ENCODE assay signal across 8 mouse cellular contexts in the genomic region with DNA sequence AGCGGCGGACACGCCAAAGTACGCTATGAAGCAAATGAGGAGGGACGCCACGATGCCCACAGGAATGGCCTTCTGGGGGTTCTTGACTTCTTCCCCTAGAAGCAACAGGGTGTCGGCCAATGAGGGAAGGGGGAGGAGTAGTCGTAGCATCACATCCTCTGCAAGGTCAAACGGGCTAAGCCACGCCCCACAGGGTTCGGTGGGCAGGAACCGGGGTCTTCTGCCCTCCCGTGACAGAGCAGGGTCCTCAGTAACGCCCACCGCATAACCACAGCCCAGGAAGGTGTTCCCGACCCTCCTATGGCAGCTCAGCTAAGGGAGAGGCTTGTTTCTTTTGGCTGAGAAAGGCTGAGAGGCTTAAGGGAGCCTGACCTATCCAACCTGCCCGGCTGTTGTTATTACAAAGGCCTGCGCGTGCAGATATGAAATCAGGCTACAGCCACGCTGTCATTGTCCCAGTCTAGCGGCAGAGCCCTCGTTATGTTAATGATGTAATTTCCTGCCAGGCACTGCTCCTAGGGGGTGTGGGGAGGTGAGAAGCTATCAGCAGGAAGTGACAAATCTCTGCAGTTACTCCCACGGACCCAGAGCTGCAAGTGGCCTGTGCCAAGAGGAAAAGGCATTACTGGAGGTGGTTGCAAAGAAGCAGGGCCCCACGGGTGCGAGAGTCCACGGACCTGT. TPM values are rescaled to one million over a fixed set of nuclear protein-coding genes. Genes with fewer than 3 reads are reported as not detected.
A peak's percentile ranks its signal among the peaks of the same experiment; 100 is the strongest.
DNase-seq lines count a peak whose midpoint lies in the region; ATAC-seq and TF ChIP-seq lines count a peak whose summit lies in the region.

No protein-coding gene starts in this region.

- peak overlapping the region; percentile 36; the same call in 1 of the 2 replicates for H3K27ac ChIP-seq in testis, adult 2 months (ENCODE audit: control insufficient read depth, insufficient read depth, low read depth, low read length)
- H3K27ac ChIP-seq in forebrain, embryonic 13.5 days: peak overlapping the region; percentile 59
- H3K27ac ChIP-seq in hindbrain, embryonic 14.5 days: peak overlapping the region; percentile 55; the same call in 1 of the 2 replicates

- intact Hi-C loops in left cerebral cortex, postnatal 25 days (cut with DNase I): no loop called here

- 45% methylated on average over 26 of the region's 26 CpGs for WGBS in forebrain, embryonic 13.5 days
- 34% methylated on average over 26 of the region's 26 CpGs for whole genome bisulfite sequencing in hindbrain, embryonic 14.5 days

- peak; percentile 70 for ATAC-seq in forebrain, embryonic 13.5 days
- peak; percentile 73 for ATAC-seq in hindbrain, embryonic 14.5 days (ENCODE audit: low FRiP score)
- ATAC-seq in megakaryocyte-erythroid progenitor cell, adult 5-6 weeks (replicated peaks; ENCODE audit: low FRiP score, low TSS enrichment, poor library complexity, severe bottlenecking): peak; percentile 92

- peaks cover 3% of the 10 kb centered on the region for H3K36me3 ChIP-seq in testis, adult 2 months (ENCODE audit: control insufficient read depth, insufficient read depth, low read length)
- peaks cover 22% of the 10 kb centered on the region for H3K36me3 ChIP-seq in forebrain, embryonic 13.5 days (ENCODE audit: poor library complexity, severe bottlenecking)
- H3K36me3 ChIP-seq in hindbrain, embryonic 14.5 days (replicated peaks; ENCODE audit: control insufficient read depth, insufficient read depth): no peaks in the 10 kb centered on the region; the same call in 1 of the 2 replicates

- H3K4me3 ChIP-seq in testis, adult 2 months (ENCODE audit: control insufficient read depth, low read depth, low read length): peak overlapping the region; percentile 18
- peak overlapping the region; percentile 13; the same call in 1 of the 2 replicates for H3K4me3 ChIP-seq in forebrain, embryonic 13.5 days
- peak overlapping the region; percentile 4 for H3K4me3 ChIP-seq in hindbrain, embryonic 14.5 days (replicated peaks; ENCODE audit: low read length)

- peaks cover 11% of the 10 kb centered on the region for H3K4me1 ChIP-seq in testis, adult 2 months (ENCODE audit: control insufficient read depth, insufficient read depth, low read length)
- H3K4me1 ChIP-seq in forebrain, embryonic 13.5 days: peaks cover 9% of the 10 kb centered on the region; the same call in 1 of the 2 replicates
- H3K4me1 ChIP-seq in hindbrain, embryonic 14.5 days (replicated peaks; ENCODE audit: control insufficient read depth, insufficient read depth, low read length): peaks cover 3% of the 10 kb centered on the region; the same call in 1 of the 2 replicates

- no peak for TF ChIP-seq CTCF in testis, adult 2 months (IDR thresholded peaks at IDR 0.05; ENCODE audit: control insufficient read depth, insufficient read depth, insufficient replicate concordance, low read depth, low read length)

- peak overlapping the region; percentile 41; the same call in 1 of the 2 replicates for H3K9ac ChIP-seq in forebrain, embryonic 13.5 days
- 0 out of 2 replicates have a peak overlapping the region, but pooled peaks have one; percentile 26 for H3K9ac ChIP-seq in hindbrain, embryonic 14.5 days

- peak overlapping the region; percentile 42 for H3K4me2 ChIP-seq in forebrain, embryonic 13.5 days
- H3K4me2 ChIP-seq in hindbrain, embryonic 14.5 days (replicated peaks): peak overlapping the region; percentile 42

- TF ChIP-seq POLR2A in testis, adult 2 months (IDR thresholded peaks at IDR 0.05; ENCODE audit: control insufficient read depth, low read depth, low read length): no peak

- H3K9me3 ChIP-seq in forebrain, embryonic 13.5 days (replicated peaks): 0 out of 2 replicates have a peak, but pooled peaks cover 4% of the 10 kb centered on the region
- H3K9me3 ChIP-seq in hindbrain, embryonic 14.5 days (ENCODE audit: control insufficient read depth, low read length): no peaks in the 10 kb centered on the region

- H3K27me3 ChIP-seq in testis, adult 2 months (ENCODE audit: control insufficient read depth, insufficient read depth, low read length): no peaks in the 10 kb centered on the region
- no peaks in the 10 kb centered on the region for H3K27me3 ChIP-seq in forebrain, embryonic 13.5 days
- no peaks in the 10 kb centered on the region for H3K27me3 ChIP-seq in hindbrain, embryonic 14.5 days (ENCODE audit: control insufficient read depth, insufficient read depth, low read length)

- DNase-seq in testis, postnatal 14 days (ENCODE audit: low spot score): no peak
- DNase-seq in hindbrain, embryonic 14.5 days (ENCODE audit: low spot score): peak; percentile 57
- peak; percentile 37 to 72 for DNase-seq in left cerebral cortex, postnatal 25 days (ENCODE audit: low spot score in 2 of 2)
- peak; percentile 50 for DNase-seq in testis, postnatal 10 days (ENCODE audit: low spot score)
- no peak for DNase-seq in cerebellum, postnatal 36 days

RNA-seq across cellular contexts. Expression of gene Slc7a1, which starts 57.5 kb away (rescaled TPM):
- polyA plus RNA-seq in testis, adult 2 months (2012; rRNA removed): 8.9 and 10.5 TPM in 2 replicates
- polyA plus RNA-seq in forebrain, embryonic 13.5 days (2015; fragmentation: Nextera tagmentation; extraction: Ambion mirVana): 24.4 and 27.2 TPM in 2 replicates
- 58.4 and 59.0 TPM in 2 replicates for polyA plus RNA-seq in hindbrain, embryonic 14.5 days (2014; fragmentation: Nextera tagmentation; extraction: Ambion mirVana)
- 10 to 100 TPM; 30.6 to 30.9 TPM for total RNA-seq in left cerebral cortex, postnatal 25 days (2021)
- 29.6 and 46.1 TPM in 2 replicates for total RNA-seq in megakaryocyte-erythroid progenitor cell, adult 5-6 weeks (2014; fragmentation: Nextera tagmentation)
- 17.8 and 22.7 TPM in 2 replicates for total RNA-seq in megakaryocyte-erythroid progenitor cell, adult 5-6 weeks (2017)

Comparison
In these comparisons a context has a peak if more than half of its experiments do, and no peak if none do; other contexts are left out.
1. DNase-seq: peak in hindbrain, embryonic 14.5 days (single experiment), left cerebral cortex, postnatal 25 days (2 of 2) and testis, postnatal 10 days (single experiment); none in testis, postnatal 14 days (single experiment) and cerebellum, postnatal 36 days (0 of 2).
2. Peak in every context shown above with its lines, with median percentiles within 50 percentile points of each other: H3K27ac ChIP-seq, H3K4me3 ChIP-seq and ATAC-seq.